Mouse (Mus musculus) left cerebral cortex, adult 2 months (tissue): ENCODE data around the gene Bckdk. TPM values are rescaled to one million over a fixed set of nuclear protein-coding genes. Genes with fewer than 3 reads are reported as not detected.
A peak's percentile ranks its signal among the peaks of the same experiment; 100 is the strongest.
"Not testable (repeated sequence)": the region's sequence is repeated elsewhere in the genome, so short reads cannot be mapped to it uniquely, and the experiment has no call there.

Experiments used
- DNase-seq, 2 experiments: peaks; one replicate each; pipeline ENCODE4 v3.0.0; 2021 to 2022; ENCODE audit warnings: low spot score in 2 of 2, mixed read lengths in 1 of 2; ENCODE audit errors: extremely low spot score in 1 of 2
- H3K27ac ChIP-seq: fragments of 200-600 bp; 2 replicates; pipeline ENCODE4 v1.8.1; 2022
- H3K4me3 ChIP-seq: fragments of 200-600 bp; 2 replicates; pipeline ENCODE4 v1.8.1; 2022
- CTCF ChIP-seq: fragments of 200-600 bp; IDR thresholded peaks from 2 replicates; pipeline ENCODE4 v1.8.1; 2022; ENCODE audit warnings: antibody characterized with exemption, mild to moderate bottlenecking, moderate library complexity
- intact Hi-C: fragments of 180-260 bp; cut with DNase I; formaldehyde crosslinking; loops from one replicate; pipeline ENCODE4 v1.15.1; 2025
- total RNA-seq, 2 experiments: library from RNA; stranded (reverse); gene quantifications; 2 replicates each; pipeline ENCODE4 v1.2.3; 2021

The Bckdk gene
- total RNA-seq, 2 experiments from 2014 or later, result 38.5 to 39.9 TPM

DNA sequence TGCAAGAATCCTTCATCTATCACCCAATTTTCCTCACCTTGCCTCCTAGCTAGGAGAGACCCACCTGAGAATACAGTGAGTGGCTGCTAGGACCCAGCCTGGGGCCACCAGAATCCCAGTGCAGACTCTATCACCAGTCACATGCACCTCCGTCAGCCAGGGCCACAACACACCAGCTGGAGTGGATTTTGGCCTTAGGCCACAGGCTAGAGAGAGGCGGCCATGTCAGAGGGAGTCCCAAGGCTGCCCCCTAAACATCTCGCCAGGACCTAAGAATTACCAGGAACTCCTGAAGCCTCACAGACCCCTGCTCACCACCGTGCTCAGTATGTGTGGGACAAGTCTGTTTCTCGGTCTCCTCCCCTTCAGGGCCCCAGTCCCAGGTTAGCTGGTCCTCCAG lies 30.2 kb downstream of the Bckdk start:
- TF ChIP-seq CTCF, result no peak
- no peak for DNase-seq
- intact Hi-C loops, result loop anchor here (2.0 kb wide), 1 partner anchor 21 kb away; the partner anchor contains the start of gene Kat8

DNA sequence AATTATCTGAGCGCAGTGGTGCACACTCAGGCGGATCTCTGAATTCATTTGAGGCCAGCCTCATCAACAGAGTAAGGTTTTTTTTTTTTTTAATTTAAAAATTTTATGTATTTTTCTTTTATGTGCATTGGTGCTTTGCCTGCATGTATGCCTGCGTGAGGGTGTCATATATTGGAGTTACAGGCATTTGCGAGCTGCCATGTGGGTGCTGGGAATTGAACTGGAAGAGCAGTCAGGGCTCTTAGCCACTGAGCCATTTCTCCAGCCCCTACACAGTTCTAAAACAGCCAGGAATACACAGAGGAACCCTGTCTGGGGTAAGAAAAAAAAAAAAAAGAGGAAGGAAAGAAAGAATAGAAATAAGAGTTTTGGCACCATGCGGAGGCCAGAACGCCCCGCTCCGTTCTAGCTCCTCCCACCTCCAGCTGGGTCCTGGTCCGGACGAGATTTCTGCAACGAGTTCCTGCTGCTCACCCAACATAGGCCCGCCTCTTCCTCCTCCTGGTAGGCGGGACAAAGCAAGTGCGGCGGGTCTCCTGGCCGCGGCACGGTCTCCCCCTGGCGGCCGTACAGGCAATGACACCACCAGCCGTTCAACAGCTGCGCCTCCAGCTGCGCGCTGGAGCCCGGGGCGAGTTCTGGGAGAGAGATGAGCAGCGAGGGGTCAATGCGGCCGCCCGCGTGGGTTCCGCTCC lies 31.3 kb downstream of the Bckdk start:
- peak overlapping the region; percentile 94 for H3K27ac ChIP-seq
- H3K4me3 ChIP-seq, result peak overlapping the region; percentile 94
- intact Hi-C loops, result loop anchor here (1.0 to 2.0 kb wide), 2 partner anchors 22 to 32 kb away; partner anchors contain the start of genes Fus and Kat8
- peak; percentile 99 for TF ChIP-seq CTCF
- peak; percentile 95 for DNase-seq

More for the DNA sequence above, 30.2 kb downstream of the Bckdk start:
- H3K27ac ChIP-seq, result no peak overlapping the region
- H3K4me3 ChIP-seq, result no peak overlapping the region

- Histone ChIP-seq H3K27ac (peak overlapping the region; percentile 94), H3K4me3 (peak overlapping the region; percentile 94)
- intact Hi-C loops, result loop anchor here (1.0 to 2.0 kb wide), 2 partner anchors 23 to 32 kb away; partner anchors contain the start of genes Fus and Kat8
- TF ChIP-seq CTCF, result no peak; the same call in 1 of the 2 replicates
- no peak for DNase-seq
Measured at GRCm38 (mm10) chr7:127935748-127936159, 31.9 kb downstream of the Bckdk start.

- DNase-seq, result no peak
- intact Hi-C loops, result no loop called here
- no peak for TF ChIP-seq CTCF
- H3K27ac ChIP-seq, result peak overlapping the region; percentile 94
- H3K4me3 ChIP-seq, result peak overlapping the region; percentile 94
Measured at GRCm38 (mm10) chr7:127936216-127936884, 32.5 kb downstream of the Bckdk start.

DNA sequence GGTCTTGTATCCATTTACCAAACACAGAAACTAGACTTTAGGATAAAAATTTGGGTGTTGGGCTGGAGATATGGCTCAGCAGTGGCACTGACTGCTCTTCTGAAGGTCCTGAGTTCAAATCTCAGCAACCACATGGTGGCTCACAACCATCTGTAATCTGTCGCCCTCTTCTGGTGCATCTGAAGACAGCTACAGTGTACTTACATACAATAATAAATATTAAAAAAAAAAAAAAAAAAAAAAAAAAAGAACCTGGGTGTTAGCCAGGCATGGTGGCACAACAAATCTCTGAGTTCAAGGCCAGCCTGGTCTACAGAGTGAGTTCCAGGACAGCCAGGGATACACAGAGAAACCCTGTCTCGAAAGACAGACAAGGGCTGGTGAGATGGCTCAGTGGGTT lies 38.2 kb downstream of the Bckdk start:
- H3K4me3 ChIP-seq, DNase-seq, H3K27ac ChIP-seq, intact Hi-C loops: not testable (repeated sequence)
- peak; percentile 26 for TF ChIP-seq CTCF

GRCm38 (mm10) chr7:127944614-127945013 lies 40.7 kb downstream of the Bckdk start:
- no peak overlapping the region for H3K27ac ChIP-seq
- DNase-seq, result no peak

DNA sequence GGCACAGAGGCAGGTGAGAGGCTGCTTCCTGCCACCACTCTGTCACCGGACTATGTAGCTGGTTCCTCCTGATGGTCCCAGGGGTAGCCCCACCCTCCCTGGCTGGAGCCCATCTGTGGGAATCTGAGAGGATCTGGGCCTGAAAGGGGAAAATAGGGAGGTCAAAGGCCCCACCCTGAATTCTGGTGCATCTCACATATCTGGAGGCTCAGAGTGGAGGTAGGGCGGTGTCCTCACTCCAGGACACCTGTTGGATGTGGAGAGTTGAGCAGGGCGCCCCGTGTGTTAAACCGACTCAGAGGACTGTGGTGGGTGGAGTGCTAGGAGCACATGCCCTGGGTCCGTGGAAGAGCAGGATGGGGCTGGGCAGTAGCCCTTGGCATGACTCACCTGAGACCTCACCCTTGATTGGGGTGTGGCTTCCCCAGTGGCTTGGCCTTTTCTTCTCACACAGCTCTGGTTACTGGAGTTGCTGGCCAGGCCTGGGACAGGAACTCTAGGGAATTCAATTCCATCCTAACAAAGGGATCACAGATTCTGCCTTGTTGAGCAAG lies 42.7 kb downstream of the Bckdk start, which contains the start of gene Prss36:
Gene Prss36 (minus strand): TSS at position 256 of the 554 bp plus-strand sequence.
- intact Hi-C loops, result no loop called here
- Histone ChIP-seq H3K27ac (no peak within 1 kb of the TSS), H3K4me3 (no peak within 1 kb of the TSS)
- no peak for TF ChIP-seq CTCF
- DNase-seq, result no peak

More at GRCm38 (mm10) chr7:127944614-127945013, 40.7 kb downstream of the Bckdk start:
- no peak for TF ChIP-seq CTCF
- H3K4me3 ChIP-seq, result no peak overlapping the region
- intact Hi-C loops, result no loop called here

DNA sequence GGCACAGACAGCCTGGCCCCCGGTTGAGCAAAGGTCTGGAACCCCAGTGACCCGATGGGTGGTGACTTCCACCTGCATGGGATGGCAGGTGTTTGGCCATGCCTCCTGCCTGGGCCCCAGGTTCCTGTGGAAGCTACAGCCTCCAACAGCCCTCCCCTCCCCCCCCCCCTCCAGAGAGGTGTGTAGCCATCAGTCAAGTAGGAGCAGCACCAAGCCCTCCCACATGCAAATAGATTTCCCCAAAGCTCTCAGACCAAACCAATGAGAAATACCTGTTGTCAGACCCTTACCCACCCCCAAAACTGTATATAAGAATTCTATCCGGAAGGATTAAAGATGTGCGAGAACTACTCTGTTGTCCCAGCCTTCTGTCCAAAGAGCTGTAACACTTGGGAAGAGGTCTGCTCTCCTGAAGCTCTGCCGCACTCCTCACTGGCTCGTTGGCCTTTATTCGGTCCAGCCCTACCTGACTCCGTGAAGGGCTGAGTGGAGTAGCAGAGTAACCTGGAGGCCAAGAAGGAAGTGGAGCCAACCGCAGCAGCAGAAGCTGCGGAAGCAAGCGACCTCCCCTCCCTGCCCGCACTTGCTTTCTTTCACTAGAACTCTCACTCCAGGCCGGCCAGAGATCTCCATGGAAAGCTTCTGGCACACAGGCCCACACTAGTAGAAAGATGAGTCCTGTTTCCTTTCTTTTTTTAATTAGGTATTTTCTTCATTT lies 49.1 kb downstream of the Bckdk start:
- H3K4me3 ChIP-seq, result no peak overlapping the region
- H3K27ac ChIP-seq, result no peak overlapping the region
- intact Hi-C loops, result no loop called here
- no peak for TF ChIP-seq CTCF
- DNase-seq, result no peak

- DNase-seq, result no peak
- H3K4me3 ChIP-seq, result no peak overlapping the region
- intact Hi-C loops, result no loop called here
- TF ChIP-seq CTCF, result no peak
- no peak overlapping the region for H3K27ac ChIP-seq
Measured at GRCm38 (mm10) chr7:127959364-127959763, 55.5 kb downstream of the Bckdk start.

Other genes starting within 250 kb of the Bckdk start
- gene Bcl7c, start 195.1 kb upstream of the Bckdk start, total RNA-seq, result 10 to 100 TPM; 32.7 to 39.9 TPM
- gene Ctf1, start 191.3 kb upstream of the Bckdk start, total RNA-seq, result 1 to 10 TPM; 2.8 to 3.8 TPM
- not detected for gene Ctf2, start 171.9 kb upstream of the Bckdk start, total RNA-seq
- 10 to 100 TPM; 72.4 to 81.5 TPM for gene Fbxl19, start 159.5 kb upstream of the Bckdk start, total RNA-seq
- gene Orai3, start 134.3 kb upstream of the Bckdk start, total RNA-seq, result 10 to 100 TPM; 19.8 to 21.8 TPM
- gene Setd1a, start 127.4 kb upstream of the Bckdk start, total RNA-seq, result 10 to 100 TPM; 48.8 to 55.2 TPM
- gene Gm49388, start 118.5 kb upstream of the Bckdk start, total RNA-seq, result 1 to 10 TPM; 4.2 to 4.3 TPM
- gene Hsd3b7, start 103.5 kb upstream of the Bckdk start, total RNA-seq, result 1 to 10 TPM; 4.2 to 4.5 TPM
- 10 to 100 TPM; 85.7 to 98.9 TPM for gene Stx4a, start 79.8 kb upstream of the Bckdk start, total RNA-seq
- 100 to 1,000 TPM; 449 to 456 TPM for gene Stx1b, start 79.5 kb upstream of the Bckdk start, total RNA-seq
- gene Zfp646, start 27.9 kb upstream of the Bckdk start, total RNA-seq, result 10 to 100 TPM; 34.2 to 34.6 TPM
- gene Zfp668, start 27.3 kb upstream of the Bckdk start, total RNA-seq, result 10 to 100 TPM; 23.3 to 24.1 TPM
- gene Prss53, start 13.1 kb upstream of the Bckdk start, total RNA-seq, result 1 to 10 TPM; 2.1 to 2.8 TPM
- gene Gm21974, start 8.6 kb upstream of the Bckdk start, total RNA-seq, result not detected
- 10 to 100 TPM; 22.0 to 23.4 TPM for gene Vkorc1, start 8.5 kb upstream of the Bckdk start, total RNA-seq
- 10 to 100 TPM; 34.7 to 35.4 TPM for gene Kat8, start 8.4 kb downstream of the Bckdk start, total RNA-seq
- under 1 TPM; 0.26 to 0.38 TPM for gene Prss8, start 26.0 kb downstream of the Bckdk start, total RNA-seq
- 1 to 10 TPM; 8.5 to 9.8 TPM for gene Prss36, start 42.6 kb downstream of the Bckdk start, total RNA-seq
- gene Fus, start 63.4 kb downstream of the Bckdk start, total RNA-seq, result 100 to 1,000 TPM; 299 to 305 TPM
- gene Pycard, start 89.8 kb downstream of the Bckdk start, total RNA-seq, result 1 to 10 TPM; 1.5 to 3.7 TPM
- gene Trim72, start 99.9 kb downstream of the Bckdk start, total RNA-seq, result 1 to 10 TPM; 1.0 to 1.1 TPM
- gene Itgam, start 158.6 kb downstream of the Bckdk start, total RNA-seq, result 10 to 100 TPM in 1 of 2 experiments, 1 to 10 TPM in 1; 9.2 to 10.9 TPM
- not detected for gene Gm49368, start 158.6 kb downstream of the Bckdk start, total RNA-seq
- under 1 TPM in 1 of 2 experiments, not detected in 1; 0.07 TPM for gene Itgax, start 225.5 kb downstream of the Bckdk start, total RNA-seq